Mouse (Mus musculus): ENCODE measurements around the gene Slc25a33. TPM values are rescaled to one million over a fixed set of nuclear protein-coding genes. Genes with fewer than 3 reads are reported as not detected.

The Slc25a33 gene
- polyA plus RNA-seq, 1 experiment, result 43.7 TPM

DNA sequence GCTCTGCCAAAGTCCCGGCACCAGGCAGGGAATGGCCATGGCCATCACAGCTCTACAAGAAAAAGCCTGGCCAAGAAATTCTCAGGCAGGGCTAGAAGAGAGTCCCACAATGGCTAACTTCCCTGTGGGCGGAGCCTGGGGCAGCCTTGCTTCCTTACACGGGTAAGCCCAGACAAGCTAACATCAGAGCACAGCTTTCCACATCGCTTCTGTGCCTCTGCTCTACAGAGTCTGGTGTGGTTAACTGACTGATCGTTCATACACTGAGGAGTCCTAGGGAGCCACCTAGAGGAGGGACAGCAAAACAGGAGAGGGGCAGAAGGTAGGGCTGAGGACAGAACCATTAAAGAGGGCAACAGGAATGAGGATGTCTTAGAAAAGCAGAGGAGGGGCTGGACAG lies 63.6 kb downstream of the Slc25a33 start:
- H3K27ac ChIP-seq (ENCODE audit: insufficient read depth, low read length), result no peak overlapping the region
- no peaks in the 10 kb centered on the region for H3K4me1 ChIP-seq (ENCODE audit: control insufficient read depth, insufficient read depth, low read length)
- TF ChIP-seq POLR2A (IDR thresholded peaks at IDR 0.05; ENCODE audit: extremely low read depth, insufficient read depth, low read length) (no peak), CTCF (IDR thresholded peaks at IDR 0.05; ENCODE audit: extremely low read depth, insufficient read depth, low read length) (peak; percentile 94)
- no peak overlapping the region for H3K4me3 ChIP-seq (ENCODE audit: insufficient read depth, low read length)

DNA sequence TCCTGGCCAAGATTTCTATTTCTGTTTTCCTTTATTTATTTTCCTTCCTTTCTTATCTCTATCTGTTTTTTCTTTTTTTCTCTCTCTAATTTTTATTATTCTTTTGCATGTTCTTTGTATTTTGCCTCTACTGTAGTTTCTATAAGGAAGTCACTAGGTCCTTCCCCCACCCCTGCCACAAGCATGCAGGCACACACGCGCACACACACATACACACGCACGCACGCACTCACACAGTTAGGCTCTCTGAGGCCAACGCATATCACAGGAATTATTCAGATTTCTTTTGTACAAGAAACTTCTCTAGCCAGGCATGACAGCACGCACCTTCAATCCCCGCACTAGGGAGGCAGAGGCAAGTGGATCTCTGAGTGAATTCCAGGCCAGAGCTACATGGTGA lies 68.1 kb downstream of the Slc25a33 start:
- Histone ChIP-seq H3K4me1 (ENCODE audit: control insufficient read depth, insufficient read depth, low read length) (no peaks in the 10 kb centered on the region), H3K4me3 (ENCODE audit: insufficient read depth, low read length) (no peak overlapping the region)

DNA sequence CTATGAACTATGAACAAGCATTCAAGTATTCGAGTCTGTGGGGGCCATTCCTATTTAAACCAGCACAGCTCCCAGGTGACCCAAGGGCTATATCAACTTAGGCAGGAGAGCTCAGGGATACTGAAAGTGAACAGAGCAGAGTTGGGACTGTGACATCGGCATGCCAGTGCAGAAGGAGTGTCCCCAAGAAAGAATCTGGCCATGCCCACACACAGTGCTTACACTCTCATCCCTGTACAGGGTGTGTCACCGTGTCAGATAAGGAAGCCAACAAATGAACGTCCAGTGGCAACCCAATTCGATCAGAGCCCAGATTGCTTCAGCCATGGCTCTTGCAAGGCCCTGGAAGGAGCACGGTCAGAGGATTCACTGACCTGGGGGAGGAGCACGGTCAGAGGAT lies 68.8 kb downstream of the Slc25a33 start:
- no peaks in the 10 kb centered on the region for H3K4me1 ChIP-seq (ENCODE audit: control insufficient read depth, insufficient read depth, low read length)
- TF ChIP-seq CTCF (IDR thresholded peaks at IDR 0.05; ENCODE audit: extremely low read depth, insufficient read depth, low read length) (no peak), POLR2A (IDR thresholded peaks at IDR 0.05; ENCODE audit: extremely low read depth, insufficient read depth, low read length) (no peak)
- H3K4me3 ChIP-seq (ENCODE audit: insufficient read depth, low read length), result no peak overlapping the region
- H3K27ac ChIP-seq (ENCODE audit: insufficient read depth, low read length), result no peak overlapping the region

More for the DNA sequence above, 68.1 kb downstream of the Slc25a33 start:
- TF ChIP-seq CTCF (IDR thresholded peaks at IDR 0.05; ENCODE audit: extremely low read depth, insufficient read depth, low read length) (no peak), POLR2A (IDR thresholded peaks at IDR 0.05; ENCODE audit: extremely low read depth, insufficient read depth, low read length) (no peak)
- no peak overlapping the region for H3K27ac ChIP-seq (ENCODE audit: insufficient read depth, low read length)

- peak within 1 kb of the TSS; percentile 63 for H3K27ac ChIP-seq (ENCODE audit: insufficient read depth, low read length)
- no peak for TF ChIP-seq CTCF (IDR thresholded peaks at IDR 0.05; ENCODE audit: extremely low read depth, insufficient read depth, low read length)
- TF ChIP-seq POLR2A (IDR thresholded peaks at IDR 0.05; ENCODE audit: extremely low read depth, insufficient read depth, low read length), result no peak
- no peaks in the 10 kb centered on the region for H3K4me1 ChIP-seq (ENCODE audit: control insufficient read depth, insufficient read depth, low read length)
- H3K4me3 ChIP-seq (ENCODE audit: insufficient read depth, low read length), result no peak within 1 kb of the TSS
These were observed 71.7 kb downstream of the Slc25a33 start, which contains the start of gene Pik3cd for GRCm38 (mm10) chr4:149702210-149702979. Pik3cd (minus strand) TSS chr4:149702571.

- Histone ChIP-seq H3K4me3 (ENCODE audit: insufficient read depth, low read length) (no peak overlapping the region), H3K27ac (ENCODE audit: insufficient read depth, low read length) (peak overlapping the region; percentile 35; the same call in 1 of the 2 replicates), H3K4me1 (ENCODE audit: control insufficient read depth, insufficient read depth, low read length) (no peaks in the 10 kb centered on the region)
- TF ChIP-seq POLR2A (IDR thresholded peaks at IDR 0.05; ENCODE audit: extremely low read depth, insufficient read depth, low read length) (peak; percentile 26; the same call in 1 of the 2 replicates), CTCF (IDR thresholded peaks at IDR 0.05; ENCODE audit: extremely low read depth, insufficient read depth, low read length) (no peak)
These were observed 72.5 kb downstream of the Slc25a33 start for GRCm38 (mm10) chr4:149701426-149702209.

DNA sequence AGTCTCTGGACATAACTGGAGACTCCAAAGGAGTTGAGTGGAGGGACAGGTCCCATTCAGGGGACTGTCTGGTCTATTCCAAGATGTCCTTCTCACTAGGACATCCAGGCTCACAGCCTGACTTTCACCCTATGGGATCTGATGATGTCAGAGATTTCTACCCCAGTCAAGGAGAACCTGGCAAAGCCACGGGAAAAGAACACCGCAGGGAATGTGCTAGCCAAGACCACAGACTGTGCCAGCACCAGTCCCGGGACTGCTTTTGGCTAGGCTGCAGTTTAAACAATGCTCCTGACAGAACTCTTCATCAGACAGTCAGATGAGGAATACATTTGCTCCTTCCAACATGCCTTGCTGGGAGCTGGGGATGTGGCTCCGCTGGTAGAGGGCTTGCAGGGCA lies 74.1 kb downstream of the Slc25a33 start:
- H3K4me1 ChIP-seq (ENCODE audit: control insufficient read depth, insufficient read depth, low read length), result no peaks in the 10 kb centered on the region
- H3K4me3 ChIP-seq (ENCODE audit: insufficient read depth, low read length), result no peak overlapping the region
- no peak overlapping the region for H3K27ac ChIP-seq (ENCODE audit: insufficient read depth, low read length)
- no peak for TF ChIP-seq CTCF (IDR thresholded peaks at IDR 0.05; ENCODE audit: extremely low read depth, insufficient read depth, low read length)
- TF ChIP-seq POLR2A (IDR thresholded peaks at IDR 0.05; ENCODE audit: extremely low read depth, insufficient read depth, low read length), result no peak

GRCm38 (mm10) chr4:149698197-149698821 lies 75.8 kb downstream of the Slc25a33 start:
- Histone ChIP-seq H3K4me3 (ENCODE audit: insufficient read depth, low read length) (peak overlapping the region; percentile 4), H3K27ac (ENCODE audit: insufficient read depth, low read length) (no peak overlapping the region), H3K4me1 (ENCODE audit: control insufficient read depth, insufficient read depth, low read length) (no peaks in the 10 kb centered on the region)
- no peak for TF ChIP-seq POLR2A (IDR thresholded peaks at IDR 0.05; ENCODE audit: extremely low read depth, insufficient read depth, low read length)
- peak; percentile 42 for TF ChIP-seq CTCF (IDR thresholded peaks at IDR 0.05; ENCODE audit: extremely low read depth, insufficient read depth, low read length)

- no peaks in the 10 kb centered on the region for H3K4me1 ChIP-seq (ENCODE audit: control insufficient read depth, insufficient read depth, low read length)
- H3K27ac ChIP-seq (ENCODE audit: insufficient read depth, low read length), result no peak overlapping the region
- peak overlapping the region; percentile 4; the same call in 1 of the 2 replicates for H3K4me3 ChIP-seq (ENCODE audit: insufficient read depth, low read length)
- TF ChIP-seq POLR2A (IDR thresholded peaks at IDR 0.05; ENCODE audit: extremely low read depth, insufficient read depth, low read length) (no peak), CTCF (IDR thresholded peaks at IDR 0.05; ENCODE audit: extremely low read depth, insufficient read depth, low read length) (no peak)
These were observed 76.4 kb downstream of the Slc25a33 start for GRCm38 (mm10) chr4:149697506-149698196.
